1 mouse cellular context compared by ENCODE assay signal in the genomic region with DNA sequence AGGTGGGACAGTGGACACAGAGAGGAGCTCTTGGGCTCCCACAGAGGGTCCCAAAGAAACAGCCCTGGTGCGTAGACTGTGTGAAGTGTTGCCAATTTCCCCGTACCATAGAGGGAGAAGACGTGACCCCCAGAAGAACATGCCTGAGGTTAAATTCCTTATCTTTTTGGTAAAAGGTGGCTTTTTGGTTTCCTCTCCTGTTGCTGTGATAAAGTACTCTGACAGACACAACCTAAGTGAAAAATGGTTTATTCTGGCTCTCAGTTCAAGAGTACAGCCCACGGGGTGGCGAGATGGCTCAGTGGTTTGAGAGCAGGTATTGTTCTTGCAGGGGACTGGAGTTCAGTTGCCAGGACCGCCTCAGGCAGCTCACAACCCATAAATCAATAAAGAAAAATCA.
TF ChIP-seq lines count a peak whose summit lies in the region.

No protein-coding gene starts in this region.

TF ChIP-seq in MEL, 35 proteins besides CTCF, POLR2A, EP300 and RAD21:
- TF ChIP-seq MAX (IDR thresholded peaks at IDR 0.05; ENCODE audit: low read length) (no peak), POLR2AphosphoS2 (IDR thresholded peaks at IDR 0.05; ENCODE audit: low read length) (no peak), SMC3 (IDR thresholded peaks at IDR 0.05; ENCODE audit: low read depth, low read length) (no peak), RCOR1 (IDR thresholded peaks at IDR 0.05; ENCODE audit: low read depth, low read length) (peak; percentile 93), MXI1 (IDR thresholded peaks at IDR 0.05; ENCODE audit: low read depth, low read length) (no peak; the same call in 1 of the 2 replicates), TBP (IDR thresholded peaks at IDR 0.05; ENCODE audit: low read depth, low read length) (no peak), ZNF384 (IDR thresholded peaks at IDR 0.05; ENCODE audit: low read depth, low read length) (peak; percentile 42), ETS1 (IDR thresholded peaks at IDR 0.05; ENCODE audit: low read depth, low read length) (peak; percentile 74), HCFC1 (IDR thresholded peaks at IDR 0.05; ENCODE audit: low read depth, low read length) (peak; percentile 63), GATA1 (IDR thresholded peaks at IDR 0.05; ENCODE audit: low read depth, low read length) (peak; percentile 86), ZMIZ1 (IDR thresholded peaks at IDR 0.05; ENCODE audit: low read depth, low read length) (no peak), JUND (IDR thresholded peaks at IDR 0.05; ENCODE audit: low read depth, low read length) (no peak), UBTF (IDR thresholded peaks at IDR 0.05; ENCODE audit: borderline replicate concordance, insufficient read depth, low read depth, low read length) (no peak), MYC (IDR thresholded peaks at IDR 0.05; ENCODE audit: low read depth, low read length) (no peak), TCF12 (IDR thresholded peaks at IDR 0.05; ENCODE audit: low read depth, low read length) (peak; percentile 83), BHLHE40 (IDR thresholded peaks at IDR 0.05; ENCODE audit: borderline replicate concordance, low read depth, low read length) (peak; percentile 43; the same call in 1 of the 2 replicates), ELF1 (IDR thresholded peaks at IDR 0.05; ENCODE audit: low read depth, low read length) (0 out of 2 replicates have a peak, but pooled peaks have one; percentile 14), TAL1 (IDR thresholded peaks at IDR 0.05; ENCODE audit: low read length) (peak; percentile 64), MAZ (IDR thresholded peaks at IDR 0.05; ENCODE audit: low read depth, low read length) (0 out of 2 replicates have a peak, but pooled peaks have one; percentile 41), ZC3H11A (IDR thresholded peaks at IDR 0.05; ENCODE audit: low read depth, low read length) (no peak), GABPA (IDR thresholded peaks at IDR 0.05; ENCODE audit: low read depth, low read length) (no peak)
